Mouse (Mus musculus) heart, postnatal 0 days (tissue): Measurements from ENCODE around the gene Lrrc55. TPM values are rescaled to one million over a fixed set of nuclear protein-coding genes. Genes with fewer than 3 reads are reported as not detected.

Experiments
- ATAC-seq: fragments of 200-750 bp; cut with Nextera tagmentation; 2 replicates; pipeline ENCODE4 v1.8.0; 2017; ENCODE audit warnings: low read depth, moderate number of reproducible peaks, moderate library complexity; ENCODE audit not compliant: insufficient read depth
- DNase-seq: peaks from one replicate; pipeline ENCODE4 v3.0.0-alpha.2; 2016; ENCODE audit warnings: low spot score
- H3K27ac ChIP-seq: fragments of 300-500 bp; sonication (generic); 2 replicates; pipeline ENCODE4 v1.5.1; 2014; ENCODE audit warnings: low read depth, mild to moderate bottlenecking
- H3K27me3 ChIP-seq: fragments of 300-500 bp; sonication (generic); 2 replicates; pipeline ENCODE4 v1.6.1; 2014; ENCODE audit warnings: low read length, mixed read lengths; ENCODE audit not compliant: control insufficient read depth, insufficient read depth
- H3K36me3 ChIP-seq: fragments of 300-500 bp; sonication (generic); replicated peaks from 2 replicates; pipeline ENCODE4 v1.6.1; 2014; ENCODE audit warnings: low read length, mixed read lengths; ENCODE audit not compliant: control insufficient read depth, insufficient read depth
- H3K4me1 ChIP-seq: fragments of 300-500 bp; sonication (generic); 2 replicates; pipeline ENCODE4 v1.6.1; 2014; ENCODE audit warnings: antibody characterized with exemption; ENCODE audit not compliant: control insufficient read depth, insufficient read depth
- H3K4me2 ChIP-seq: fragments of 300-500 bp; sonication (generic); 2 replicates; pipeline ENCODE4 v1.6.1; 2014; ENCODE audit warnings: low read depth, mild to moderate bottlenecking, low read length, moderate library complexity
- H3K4me3 ChIP-seq: fragments of 300-500 bp; sonication (generic); 2 replicates; pipeline ENCODE4 v1.5.1; 2014; ENCODE audit warnings: low read depth, low read length
- H3K9ac ChIP-seq: fragments of 300-500 bp; sonication (generic); replicated peaks from 2 replicates; pipeline ENCODE4 v1.6.1; 2014; ENCODE audit warnings: low read depth, low read length, mixed read lengths
- H3K9me3 ChIP-seq: fragments of 300-500 bp; sonication (generic); replicated peaks from 2 replicates; pipeline ENCODE4 v1.6.1; 2016; ENCODE audit warnings: low read length; ENCODE audit not compliant: control insufficient read depth
- CTCF ChIP-seq: IDR thresholded peaks from 2 replicates; pipeline ENCODE4 v1.5.1; 2016; ENCODE audit warnings: antibody characterized with exemption, control low read depth, low read depth
- EP300 ChIP-seq: IDR thresholded peaks from 2 replicates; pipeline ENCODE4 v1.6.1; 2016; ENCODE audit warnings: antibody characterized with exemption, low read depth
- WGBS: fragments of 180-500 bp; shearing (Covaris S2); extraction: QIAGEN DNeasy Blood & Tissue Kit; methylation state at CpG from one replicate; pipeline ENCODE4 v1.1.7; 2014; 5-methylcytosine and 5-hydroxymethylcytosine counted together
- polyA plus RNA-seq: library from polyadenylated mRNA; unstranded; fragments of >200 nt; fragmentation: Nextera tagmentation; extraction: Ambion mirVana; gene quantifications from 2 replicates; pipeline ENCODE4 v1.2.1, GENCODE M21; 2015
- total RNA-seq: library from RNA; depleted of rRNA; stranded (reverse); fragments of >200 nt; gene quantifications from 2 replicates; pipeline ENCODE4 v1.2.3, GENCODE M21; 2014; ENCODE audit warnings: low replicate concordance

Gene Lrrc55
- total and polyA plus RNA-seq, 2 experiments from 2014 or later = 0.38 to 0.52 TPM

DNA sequence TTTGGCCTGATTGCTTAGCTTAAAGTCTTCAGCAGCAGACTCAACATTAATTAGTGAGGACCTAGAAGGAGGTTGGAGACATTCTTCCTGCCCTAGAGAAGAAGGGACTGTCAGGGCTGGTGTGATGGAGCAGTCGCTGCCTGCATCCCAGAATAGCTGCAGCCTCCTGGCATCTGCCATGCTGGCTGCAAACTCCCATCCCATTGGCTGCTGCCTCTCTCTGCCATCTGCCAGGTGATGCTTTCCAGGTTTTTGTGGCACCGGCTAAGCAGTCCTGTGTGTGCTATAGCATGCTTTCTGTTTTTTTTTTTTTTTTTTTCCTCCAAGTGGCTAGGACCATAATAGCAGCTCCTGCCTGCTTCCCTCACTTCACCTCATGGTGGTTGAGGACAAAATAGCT is 16.7 kb upstream of the Lrrc55 start:
- 42% methylated on average over 2 of the region's 2 CpGs for WGBS
- no peaks in the 10 kb centered on the region for H3K9me3 ChIP-seq
- ATAC-seq (no peak), DNase-seq (no peak)
- no peaks in the 10 kb centered on the region for H3K36me3 ChIP-seq
- no peaks in the 10 kb centered on the region for H3K27me3 ChIP-seq
- TF ChIP-seq EP300 = no peak
- no peak for TF ChIP-seq CTCF
- no peak overlapping the region for H3K4me2 ChIP-seq
- H3K9ac ChIP-seq = no peak overlapping the region
- H3K27ac ChIP-seq = no peak overlapping the region
- H3K4me1 ChIP-seq = no peaks in the 10 kb centered on the region
- H3K4me3 ChIP-seq = no peak overlapping the region

- Histone ChIP-seq H3K36me3 (no peaks in the 10 kb centered on the region), H3K4me2 (no peak overlapping the region), H3K9me3 (no peaks in the 10 kb centered on the region), H3K9ac (no peak overlapping the region), H3K27me3 (no peaks in the 10 kb centered on the region), H3K27ac (no peak overlapping the region), H3K4me1 (no peaks in the 10 kb centered on the region), H3K4me3 (no peak overlapping the region)
- no peak for DNase-seq
- WGBS = 69% methylated on average over 5 of the region's 5 CpGs
- no peak for ATAC-seq
- TF ChIP-seq CTCF (no peak), EP300 (no peak)
Measured at GRCm38 (mm10) chr2:85209301-85209700, 12.3 kb upstream of the Lrrc55 start.

DNA sequence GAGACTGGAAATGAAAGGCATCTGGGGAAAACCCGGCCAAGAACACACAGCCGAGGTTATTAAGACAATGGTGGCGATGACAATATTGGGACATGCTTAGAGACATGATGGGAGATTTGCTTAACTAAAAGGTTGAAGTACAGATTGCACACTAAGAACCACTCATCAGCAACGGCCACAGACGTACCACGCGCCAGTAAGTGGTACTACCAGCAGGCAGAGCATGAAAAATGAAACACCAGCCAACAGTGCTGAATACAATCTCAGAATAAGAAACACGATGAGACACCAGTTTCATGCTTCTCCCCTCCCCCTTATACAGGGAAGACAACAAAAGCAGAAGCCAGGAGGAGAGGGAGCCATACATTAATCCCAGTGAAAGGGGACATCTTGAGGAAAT is 8.2 kb upstream of the Lrrc55 start:
- Histone ChIP-seq H3K4me3 (no peak overlapping the region), H3K4me1 (no peaks in the 10 kb centered on the region), H3K36me3 (no peaks in the 10 kb centered on the region), H3K9ac (no peak overlapping the region), H3K27me3 (no peaks in the 10 kb centered on the region), H3K9me3 (no peaks in the 10 kb centered on the region), H3K27ac (no peak overlapping the region), H3K4me2 (no peak overlapping the region)
- ATAC-seq (no peak), DNase-seq (no peak)
- 82% methylated on average over 8 of the region's 8 CpGs for WGBS
- no peak for TF ChIP-seq CTCF
- no peak for TF ChIP-seq EP300

GRCm38 (mm10) chr2:85198011-85198965 is 1.3 kb upstream of the Lrrc55 start:
- H3K4me3 ChIP-seq = no peak overlapping the region

DNA sequence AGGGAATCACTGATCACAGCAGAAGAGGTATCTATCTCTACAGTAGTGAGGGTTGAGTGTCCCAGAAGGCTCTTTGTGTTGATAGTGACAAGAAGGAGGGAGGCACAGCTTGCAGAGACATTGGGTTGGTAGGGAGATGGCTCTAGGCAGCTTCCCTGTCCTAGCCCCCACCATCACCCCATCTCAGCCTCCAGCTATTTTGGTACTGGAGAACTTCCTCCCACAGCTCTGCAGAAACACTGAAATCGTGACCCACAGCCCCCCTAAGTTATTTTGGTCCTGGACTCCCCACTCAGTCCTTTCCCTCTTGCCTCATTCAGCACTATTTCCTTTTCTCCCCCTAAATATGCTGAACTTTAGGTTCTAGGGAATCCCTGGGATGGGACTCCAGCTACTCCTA is 2.4 kb downstream of the Lrrc55 start:
- Histone ChIP-seq H3K9ac (no peak overlapping the region), H3K4me1 (no peaks in the 10 kb centered on the region), H3K4me3 (no peak overlapping the region), H3K27ac (no peak overlapping the region), H3K4me2 (no peak overlapping the region), H3K36me3 (no peaks in the 10 kb centered on the region), H3K9me3 (no peaks in the 10 kb centered on the region), H3K27me3 (no peaks in the 10 kb centered on the region)
- ATAC-seq (no peak), DNase-seq (no peak)
- 20% methylated on average over 1 of the region's 1 CpGs for WGBS
- TF ChIP-seq CTCF (no peak), EP300 (no peak)

More at GRCm38 (mm10) chr2:85198011-85198965, 1.3 kb upstream of the Lrrc55 start:
- H3K27ac ChIP-seq = no peak overlapping the region
- H3K4me2 ChIP-seq = peak overlapping the region; percentile 37
- WGBS = 5% methylated on average over 24 of the region's 24 CpGs
- H3K9ac ChIP-seq = no peak overlapping the region
- no peaks in the 10 kb centered on the region for H3K4me1 ChIP-seq
- no peaks in the 10 kb centered on the region for H3K27me3 ChIP-seq
- TF ChIP-seq EP300 (no peak), CTCF (no peak)
- DNase-seq (no peak), ATAC-seq (no peak)
- no peaks in the 10 kb centered on the region for H3K9me3 ChIP-seq
- H3K36me3 ChIP-seq = no peaks in the 10 kb centered on the region
